Mouse (Mus musculus): ENCODE data around the gene Rpl23. TPM values are rescaled to one million over a fixed set of nuclear protein-coding genes. Genes with fewer than 3 reads are reported as not detected.
"Not testable (repeated sequence)": the region's sequence is repeated elsewhere in the genome, so short reads cannot be mapped to it uniquely, and the experiment has no call there.

Gene Rpl23
- polyA plus RNA-seq, 1 experiment, result 695 TPM

- WGBS, result under 1% methylated on average over 62 of the region's 63 CpGs
- Histone ChIP-seq H3K4me3 (ENCODE audit: insufficient read depth, low read depth, low read length) (peak within 1 kb of the TSS; percentile 89), H3K27ac (ENCODE audit: insufficient read depth, low read depth, low read length) (peak within 1 kb of the TSS; percentile 99), H3K4me1 (ENCODE audit: control insufficient read depth, insufficient read depth, low read length) (peaks cover 25% of the 10 kb centered on the region)
- TF ChIP-seq CTCF (IDR thresholded peaks at IDR 0.05; ENCODE audit: insufficient read depth, low read depth, low read length) (no peak), POLR2A (IDR thresholded peaks at IDR 0.05; ENCODE audit: insufficient read depth, low read depth, low read length) (0 out of 2 replicates have a peak, but pooled peaks have one; percentile 34)
Observed at GRCm38 (mm10) chr11:97744063-97744717, 38.0 kb downstream of the Rpl23 start, which contains the start of gene Pip4k2b. Gene Pip4k2b (minus strand): TSS chr11:97744704.

GRCm38 (mm10) chr11:97743423-97743822, 38.8 kb downstream of the Rpl23 start:
- Histone ChIP-seq H3K27ac (ENCODE audit: insufficient read depth, low read depth, low read length) (peak overlapping the region; percentile 18; the same call in 1 of the 2 replicates), H3K4me1 (ENCODE audit: control insufficient read depth, insufficient read depth, low read length) (peaks cover 25% of the 10 kb centered on the region), H3K4me3 (ENCODE audit: insufficient read depth, low read depth, low read length) (peak overlapping the region; percentile 89)
- 7% methylated on average over 9 of the region's 9 CpGs for WGBS
- TF ChIP-seq CTCF (IDR thresholded peaks at IDR 0.05; ENCODE audit: insufficient read depth, low read depth, low read length), result no peak
- no peak for TF ChIP-seq POLR2A (IDR thresholded peaks at IDR 0.05; ENCODE audit: insufficient read depth, low read depth, low read length)

GRCm38 (mm10) chr11:97742591-97742990, 39.6 kb downstream of the Rpl23 start:
- 66% methylated on average over 9 of the region's 9 CpGs for WGBS
- H3K27ac ChIP-seq (ENCODE audit: insufficient read depth, low read depth, low read length), result no peak overlapping the region
- H3K4me3 ChIP-seq (ENCODE audit: insufficient read depth, low read depth, low read length), result peak overlapping the region; percentile 19; the same call in 1 of the 2 replicates
- H3K4me1 ChIP-seq (ENCODE audit: control insufficient read depth, insufficient read depth, low read length), result peaks cover 28% of the 10 kb centered on the region
- no peak for TF ChIP-seq POLR2A (IDR thresholded peaks at IDR 0.05; ENCODE audit: insufficient read depth, low read depth, low read length)
- TF ChIP-seq CTCF (IDR thresholded peaks at IDR 0.05; ENCODE audit: insufficient read depth, low read depth, low read length), result no peak

GRCm38 (mm10) chr11:97742157-97742556, 40.1 kb downstream of the Rpl23 start:
- H3K4me3 ChIP-seq (ENCODE audit: insufficient read depth, low read depth, low read length), result no peak overlapping the region

GRCm38 (mm10) chr11:97740190-97740589, 42.0 kb downstream of the Rpl23 start:
- 26% methylated on average over 7 of the region's 7 CpGs for WGBS
- no peak overlapping the region for H3K27ac ChIP-seq (ENCODE audit: insufficient read depth, low read depth, low read length)
- TF ChIP-seq CTCF (IDR thresholded peaks at IDR 0.05; ENCODE audit: insufficient read depth, low read depth, low read length) (no peak), POLR2A (IDR thresholded peaks at IDR 0.05; ENCODE audit: insufficient read depth, low read depth, low read length) (no peak)
- no peak overlapping the region for H3K4me3 ChIP-seq (ENCODE audit: insufficient read depth, low read depth, low read length)
- H3K4me1 ChIP-seq (ENCODE audit: control insufficient read depth, insufficient read depth, low read length), result peaks cover 32% of the 10 kb centered on the region

More at GRCm38 (mm10) chr11:97742157-97742556, 40.1 kb downstream of the Rpl23 start:
- Histone ChIP-seq H3K27ac (ENCODE audit: insufficient read depth, low read depth, low read length) (no peak overlapping the region), H3K4me1 (ENCODE audit: control insufficient read depth, insufficient read depth, low read length) (peaks cover 28% of the 10 kb centered on the region)
- 91% methylated on average over 5 of the region's 5 CpGs for WGBS
- TF ChIP-seq POLR2A (IDR thresholded peaks at IDR 0.05; ENCODE audit: insufficient read depth, low read depth, low read length) (no peak), CTCF (IDR thresholded peaks at IDR 0.05; ENCODE audit: insufficient read depth, low read depth, low read length) (no peak)

GRCm38 (mm10) chr11:97739155-97739554, 43.1 kb downstream of the Rpl23 start:
- Histone ChIP-seq H3K4me3 (ENCODE audit: insufficient read depth, low read depth, low read length) (no peak overlapping the region), H3K4me1 (ENCODE audit: control insufficient read depth, insufficient read depth, low read length) (peaks cover 35% of the 10 kb centered on the region), H3K27ac (ENCODE audit: insufficient read depth, low read depth, low read length) (no peak overlapping the region)
- 94% methylated on average over 3 of the region's 3 CpGs for WGBS
- TF ChIP-seq POLR2A (IDR thresholded peaks at IDR 0.05; ENCODE audit: insufficient read depth, low read depth, low read length) (no peak), CTCF (IDR thresholded peaks at IDR 0.05; ENCODE audit: insufficient read depth, low read depth, low read length) (no peak)

- peaks cover 37% of the 10 kb centered on the region for H3K4me1 ChIP-seq (ENCODE audit: control insufficient read depth, insufficient read depth, low read length)
- TF ChIP-seq CTCF (IDR thresholded peaks at IDR 0.05; ENCODE audit: insufficient read depth, low read depth, low read length) (no peak), POLR2A (IDR thresholded peaks at IDR 0.05; ENCODE audit: insufficient read depth, low read depth, low read length) (no peak)
- H3K4me3 ChIP-seq (ENCODE audit: insufficient read depth, low read depth, low read length), result no peak overlapping the region
- H3K27ac ChIP-seq (ENCODE audit: insufficient read depth, low read depth, low read length), result no peak overlapping the region
- WGBS, result 65% methylated on average over 6 of the region's 6 CpGs
Observed at GRCm38 (mm10) chr11:97738703-97739102, 43.5 kb downstream of the Rpl23 start.

GRCm38 (mm10) chr11:97737600-97737999, 44.6 kb downstream of the Rpl23 start:
- Histone ChIP-seq H3K27ac (ENCODE audit: insufficient read depth, low read depth, low read length) (no peak overlapping the region), H3K4me1 (ENCODE audit: control insufficient read depth, insufficient read depth, low read length) (peaks cover 30% of the 10 kb centered on the region), H3K4me3 (ENCODE audit: insufficient read depth, low read depth, low read length) (no peak overlapping the region)
- TF ChIP-seq CTCF (IDR thresholded peaks at IDR 0.05; ENCODE audit: insufficient read depth, low read depth, low read length) (no peak), POLR2A (IDR thresholded peaks at IDR 0.05; ENCODE audit: insufficient read depth, low read depth, low read length) (no peak)
- WGBS, result 41% methylated on average over 4 of the region's 4 CpGs

- Histone ChIP-seq H3K27ac (ENCODE audit: insufficient read depth, low read depth, low read length) (no peak overlapping the region), H3K4me3 (ENCODE audit: insufficient read depth, low read depth, low read length) (no peak overlapping the region), H3K4me1 (ENCODE audit: control insufficient read depth, insufficient read depth, low read length) (peaks cover 24% of the 10 kb centered on the region)
- TF ChIP-seq POLR2A (IDR thresholded peaks at IDR 0.05; ENCODE audit: insufficient read depth, low read depth, low read length) (no peak), CTCF (IDR thresholded peaks at IDR 0.05; ENCODE audit: insufficient read depth, low read depth, low read length) (no peak)
- 89% methylated on average over 5 of the region's 5 CpGs for whole genome bisulfite sequencing
Observed at GRCm38 (mm10) chr11:97736645-97737044, 45.6 kb downstream of the Rpl23 start.

- H3K27ac ChIP-seq (ENCODE audit: insufficient read depth, low read depth, low read length); H3K4me3 ChIP-seq (ENCODE audit: insufficient read depth, low read depth, low read length): not testable (repeated sequence)
- H3K4me1 ChIP-seq (ENCODE audit: control insufficient read depth, insufficient read depth, low read length), result peaks cover 15% of the 10 kb centered on the region
- WGBS, result 92% methylated on average over 5 of the region's 5 CpGs
Observed at GRCm38 (mm10) chr11:97734810-97735209, 47.4 kb downstream of the Rpl23 start.
